Mouse (Mus musculus): ENCODE measurements around the gene Ctcf. TPM values are rescaled to one million over a fixed set of nuclear protein-coding genes. Genes with fewer than 3 reads are reported as not detected.

Ctcf gene
- total RNA-seq, 2 experiments from 2014 or later: 54.3 to 55.9 TPM

DNA sequence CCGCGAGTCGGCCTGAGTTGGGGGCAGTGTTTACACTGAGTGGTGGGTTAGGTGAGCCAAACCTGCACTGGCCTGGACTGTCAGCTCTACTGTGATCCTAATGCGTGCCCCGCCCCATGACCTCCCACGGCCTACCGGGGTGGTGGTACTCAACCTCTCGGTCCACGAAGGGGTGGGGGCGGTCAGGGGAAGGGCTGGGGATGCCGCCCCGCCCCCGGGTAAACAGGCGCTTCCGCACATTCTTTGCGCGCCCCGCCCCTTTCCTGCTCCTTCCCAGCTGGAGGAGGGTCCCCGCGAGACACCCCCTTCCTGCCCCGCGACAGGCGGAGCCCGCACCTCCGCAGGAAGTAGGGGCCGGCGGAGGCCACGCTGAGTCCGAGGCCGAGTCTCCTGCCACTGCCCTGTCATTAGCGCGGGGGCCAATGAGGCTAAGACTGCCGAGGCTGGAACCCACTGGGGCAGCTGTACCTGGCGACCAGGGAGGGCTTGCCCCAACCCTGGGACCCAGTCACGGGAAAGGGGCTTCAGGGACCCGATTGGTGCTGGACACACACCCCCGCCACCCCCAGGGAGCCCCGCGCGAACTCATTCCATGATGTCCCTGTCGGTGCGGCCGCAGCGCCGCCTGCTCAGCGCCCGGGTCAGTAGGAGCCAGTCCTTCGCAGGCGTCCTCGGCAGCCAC is 22.4 kb upstream of the Ctcf start:
- intact Hi-C loops (cut with DNase I): no loop called here
- peak in 1 of 2 experiments; percentile 94 for DNase-seq (ENCODE audit: extremely low spot score in 1 of 2, low spot score in 2 of 2)

DNA sequence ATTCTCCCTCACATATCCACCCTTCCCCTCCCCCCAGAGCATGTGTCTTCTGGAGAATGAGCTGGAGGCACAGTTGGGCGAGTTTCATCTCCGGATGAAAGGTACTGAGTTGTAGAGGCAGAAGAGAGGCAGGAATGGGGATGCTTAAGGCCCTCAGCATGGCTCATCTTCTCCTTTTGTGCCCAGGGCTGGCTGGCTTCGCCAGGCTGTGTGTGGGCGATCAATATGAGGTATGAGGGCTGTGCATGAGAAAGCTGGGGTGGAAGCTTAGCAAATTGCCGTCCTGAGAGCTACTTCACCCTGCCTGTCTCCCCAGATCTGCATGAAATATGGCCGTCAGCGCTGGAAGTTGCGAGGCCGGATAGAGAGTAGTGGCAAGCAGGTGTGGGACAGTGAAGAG is 20.4 kb upstream of the Ctcf start:
- intact Hi-C loops (cut with DNase I): no loop called here
- no peak for DNase-seq (ENCODE audit: extremely low spot score in 1 of 2, low spot score in 2 of 2)

DNA sequence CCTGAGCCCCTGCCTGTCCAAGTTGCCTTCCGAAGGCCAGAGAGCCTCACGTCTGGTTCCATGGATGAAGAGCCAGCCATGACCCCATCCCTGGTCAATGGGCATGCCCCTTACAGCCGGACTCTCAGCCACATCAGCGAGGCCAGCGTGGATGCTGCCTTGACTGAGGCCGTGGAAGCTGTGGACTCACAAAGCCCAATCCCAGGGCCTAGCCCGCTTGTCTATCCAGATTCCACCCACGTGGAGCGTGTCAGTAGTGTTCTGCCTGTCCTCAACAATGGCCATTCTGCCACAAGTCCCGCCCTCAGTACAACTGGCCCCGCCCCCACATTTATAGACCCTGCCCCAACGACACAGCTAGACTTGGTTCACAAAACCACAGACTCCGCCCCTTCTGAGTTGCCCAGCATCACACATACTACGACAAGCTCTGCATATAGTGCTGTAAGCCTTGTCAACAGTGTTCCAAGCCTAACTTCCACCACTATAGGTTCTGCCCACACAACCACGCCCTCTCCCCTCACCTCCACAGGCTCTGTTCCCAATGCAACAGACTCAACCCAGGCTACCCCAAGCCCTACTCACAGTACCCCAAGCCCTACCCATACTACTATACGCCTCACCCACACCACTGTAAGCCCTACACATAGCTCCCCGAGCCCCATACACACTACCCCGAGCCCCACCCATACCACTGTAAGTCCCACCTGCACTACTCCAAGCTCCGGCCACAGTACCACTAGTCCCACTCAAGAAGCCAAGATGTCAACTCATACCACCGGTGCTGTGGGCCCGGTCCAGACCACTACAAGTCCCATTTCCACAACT is 18.7 kb upstream of the Ctcf start:
- DNase-seq (ENCODE audit: extremely low spot score in 1 of 2, low spot score in 2 of 2): peak in 1 of 2 experiments; percentile 46

DNA sequence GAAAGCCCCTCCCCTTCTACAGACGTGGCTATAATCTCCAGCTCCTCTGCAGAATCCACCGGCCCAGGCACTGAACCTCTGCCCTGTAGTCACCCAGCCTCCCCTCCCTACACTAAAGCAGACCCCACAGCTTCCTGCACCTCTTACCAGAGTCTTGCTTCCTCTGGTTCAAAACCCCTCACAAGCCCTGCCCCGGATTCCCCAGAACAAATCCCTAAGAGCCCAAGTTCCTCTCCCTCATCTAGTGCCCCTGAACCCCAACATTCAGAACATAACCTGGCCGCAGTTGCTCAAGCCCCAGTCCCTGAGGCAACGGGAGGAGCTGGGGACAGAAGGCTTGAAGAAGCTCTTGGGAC is 18.1 kb upstream of the Ctcf start:
- DNase-seq (ENCODE audit: extremely low spot score in 1 of 2, low spot score in 2 of 2): no peak
- intact Hi-C loops (cut with DNase I): no loop called here

More for the DNA sequence above, 18.7 kb upstream of the Ctcf start:
- intact Hi-C loops (cut with DNase I): no loop called here

DNA sequence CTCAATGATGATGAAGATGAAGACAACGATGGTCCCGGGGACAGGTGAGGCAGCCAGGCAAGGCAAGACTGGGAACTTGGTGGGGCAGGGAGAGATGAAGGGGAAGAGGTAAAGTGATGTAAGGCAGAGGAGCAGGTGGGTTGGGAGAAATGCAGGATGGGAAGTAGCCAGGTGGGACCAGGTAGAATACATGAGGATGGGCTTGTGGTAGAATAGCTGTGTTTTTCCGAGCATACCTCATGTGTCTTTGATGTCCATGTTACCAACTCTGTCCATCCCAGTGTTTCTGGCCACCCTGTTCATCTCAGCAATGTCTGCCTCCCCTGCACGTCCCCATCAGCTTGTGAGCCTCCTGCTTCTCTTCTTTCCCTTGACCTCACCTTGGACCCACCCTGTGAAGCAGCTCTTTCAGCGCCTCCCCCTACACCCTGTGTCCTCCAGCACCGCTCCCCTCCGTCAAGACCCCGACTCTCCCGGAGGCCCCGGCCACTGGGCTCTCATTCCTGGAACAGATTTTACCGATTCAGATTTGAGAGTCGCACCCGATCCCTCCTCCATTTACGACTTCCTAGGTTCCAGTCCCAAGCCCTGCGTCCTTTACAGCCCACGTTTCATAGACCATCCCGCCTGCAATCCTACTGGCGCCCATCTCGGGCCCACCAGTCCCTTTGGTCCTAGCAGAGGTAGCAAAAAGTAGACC is 17.3 kb upstream of the Ctcf start:
- intact Hi-C loops (cut with DNase I): no loop called here
- DNase-seq (ENCODE audit: extremely low spot score in 1 of 2, low spot score in 2 of 2): no peak

DNA sequence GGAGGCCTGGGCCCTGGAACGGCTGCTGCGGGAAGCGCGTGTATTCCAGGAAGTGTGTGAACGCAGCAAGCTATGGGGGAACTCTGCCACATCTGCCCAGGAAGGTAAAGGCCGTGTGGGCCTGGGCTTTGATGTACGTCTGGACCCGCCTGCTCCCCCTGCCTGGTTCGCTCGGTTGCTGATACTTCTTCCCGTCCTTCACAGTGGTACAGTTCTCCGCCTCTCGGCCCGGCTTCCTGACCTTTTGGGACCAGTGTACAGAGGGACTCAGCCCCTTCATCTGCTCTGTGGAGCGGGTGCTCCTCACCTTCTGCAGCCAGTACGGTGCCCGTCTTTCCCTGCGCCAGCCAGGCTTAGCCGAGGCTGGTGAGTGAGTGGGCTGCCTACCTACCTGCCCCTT is 16.2 kb upstream of the Ctcf start:
- peak in 1 of 2 experiments; percentile 40 for DNase-seq (ENCODE audit: extremely low spot score in 1 of 2, low spot score in 2 of 2)
- intact Hi-C loops (cut with DNase I): no loop called here

DNA sequence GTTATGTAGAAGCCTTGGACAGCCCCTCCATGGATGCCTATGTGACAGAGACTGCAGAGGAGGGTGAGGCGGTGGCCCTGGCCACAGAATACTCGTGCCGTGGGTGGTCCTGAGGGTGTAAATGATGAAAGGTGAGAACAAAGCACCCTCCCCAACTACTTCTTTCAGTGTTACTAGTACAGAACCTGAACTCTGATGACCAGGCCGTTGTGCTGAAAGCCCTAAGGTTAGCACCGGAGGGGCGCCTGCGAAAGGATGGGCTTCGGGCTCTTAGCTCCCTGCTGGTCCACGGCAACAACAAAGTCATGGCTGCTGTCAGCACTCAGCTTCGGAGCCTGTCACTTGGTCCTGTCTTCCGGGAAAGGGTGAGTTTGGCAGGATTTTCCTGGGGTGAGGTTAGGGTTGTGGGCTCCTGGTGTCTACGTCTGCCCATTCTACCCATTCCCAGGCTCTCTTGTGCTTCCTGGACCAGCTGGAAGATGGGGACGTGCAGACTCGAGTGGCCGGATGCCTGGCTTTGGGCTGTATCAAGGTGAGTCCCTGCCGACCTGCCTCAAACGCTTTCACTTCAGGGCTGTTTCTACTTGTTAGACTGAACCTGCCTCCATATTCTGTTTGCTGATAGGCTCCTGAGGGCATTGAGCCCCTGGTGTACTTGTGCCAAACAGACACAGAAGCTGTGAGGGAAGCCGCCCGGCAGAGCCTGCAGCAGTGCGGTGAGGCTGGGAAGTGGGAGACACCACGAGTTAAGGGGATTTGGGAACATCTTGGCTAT is 15.2 kb upstream of the Ctcf start:
- DNase-seq (ENCODE audit: extremely low spot score in 1 of 2, low spot score in 2 of 2): peak in 1 of 2 experiments; percentile 33
- intact Hi-C loops (cut with DNase I): no loop called here

DNA sequence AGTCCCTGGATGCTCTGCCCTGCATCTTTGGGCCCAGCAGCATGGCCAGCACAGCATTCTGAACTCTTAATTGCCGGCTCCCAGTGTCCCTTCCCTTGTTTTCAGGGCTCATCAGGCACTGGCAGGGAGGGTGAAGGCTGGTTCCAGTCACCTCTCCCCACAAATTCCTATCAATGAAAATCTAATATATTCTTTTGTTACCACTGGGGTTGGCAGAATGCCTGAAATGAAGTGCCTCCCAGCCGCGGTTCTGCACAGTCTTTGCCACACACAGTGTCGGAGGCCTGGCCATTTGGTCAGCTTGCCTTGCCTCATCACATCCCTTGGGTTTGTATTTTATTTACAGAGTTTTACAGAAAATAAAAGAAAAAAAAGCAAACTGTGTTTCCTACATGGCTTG is 14.5 kb upstream of the Ctcf start:
- intact Hi-C loops (cut with DNase I): no loop called here
- DNase-seq (ENCODE audit: extremely low spot score in 1 of 2, low spot score in 2 of 2): no peak

DNA sequence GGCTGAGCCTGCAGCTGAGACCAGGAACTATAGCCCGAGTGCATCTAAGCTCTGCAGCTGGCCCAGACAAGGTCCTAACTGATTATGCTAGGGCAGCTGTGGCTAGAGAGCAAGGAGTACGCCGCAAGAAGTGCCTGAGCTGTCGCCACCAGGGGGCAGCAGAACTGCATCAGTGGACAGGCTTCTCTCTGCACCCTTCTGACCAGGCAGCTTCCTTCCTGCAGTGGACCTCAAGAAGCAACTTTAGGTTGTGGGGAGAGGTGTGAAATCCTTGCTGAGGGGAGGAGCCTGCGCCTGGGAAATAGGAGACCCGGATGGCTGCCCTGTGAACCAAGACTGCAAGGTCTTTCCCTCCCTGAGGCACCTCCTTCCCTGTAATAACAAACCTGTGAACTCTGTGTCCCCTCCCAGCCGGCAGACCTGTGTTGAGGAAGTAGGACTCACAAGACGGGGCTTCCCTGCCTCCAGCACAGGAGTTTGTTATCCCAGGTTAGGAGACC is 13.9 kb upstream of the Ctcf start:
- intact Hi-C loops (cut with DNase I): no loop called here
- DNase-seq (ENCODE audit: extremely low spot score in 1 of 2, low spot score in 2 of 2): peak; percentile 92 to 95

DNA sequence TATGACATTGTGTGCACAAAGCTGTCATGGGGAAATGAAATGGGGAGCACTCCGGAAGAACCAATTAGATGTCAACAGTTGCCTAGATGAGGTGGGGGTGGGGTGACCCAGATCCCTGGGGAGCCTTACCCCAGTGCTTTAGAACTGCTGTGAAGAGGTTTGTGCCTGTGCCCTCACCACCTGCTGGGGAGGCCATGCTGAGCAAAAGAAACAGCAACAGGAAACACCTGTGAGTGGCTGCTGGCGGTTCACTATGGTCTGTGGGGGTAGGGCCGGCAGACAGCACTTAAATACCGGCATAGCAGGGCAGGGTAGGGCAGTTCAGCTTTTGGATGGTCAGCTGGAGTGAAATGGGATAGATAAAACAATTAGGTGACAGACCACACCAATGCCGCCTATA is 13.2 kb upstream of the Ctcf start:
- intact Hi-C loops (cut with DNase I): no loop called here

DNA sequence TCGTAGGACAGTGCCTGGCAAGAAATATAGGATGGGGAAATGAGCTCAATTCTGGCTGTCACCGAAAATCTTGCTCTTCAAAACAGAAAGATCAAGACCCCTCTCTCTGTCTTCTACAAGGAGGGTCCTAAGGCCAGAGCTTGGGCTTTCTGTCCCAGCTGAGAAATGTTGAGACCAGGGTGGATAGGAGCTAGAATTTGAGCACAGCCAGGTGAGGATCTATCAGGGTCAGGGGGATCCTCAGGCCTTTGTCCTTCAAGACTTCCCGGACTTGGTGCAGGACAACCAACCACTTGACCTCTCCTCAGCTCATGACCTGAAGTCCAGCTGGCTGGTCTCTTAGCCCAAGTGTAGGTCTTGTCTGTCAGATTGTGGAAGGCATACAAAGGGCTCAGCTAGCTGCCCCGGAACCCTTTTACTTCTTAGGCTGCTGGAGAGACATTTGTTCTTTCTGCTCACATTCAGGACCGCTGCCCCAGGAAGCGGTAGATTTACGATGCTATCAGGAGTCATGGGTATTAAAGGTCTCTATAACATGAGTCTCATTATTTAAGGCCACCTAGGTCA is 12.6 kb upstream of the Ctcf start:
- no peak for DNase-seq (ENCODE audit: extremely low spot score in 1 of 2, low spot score in 2 of 2)
- intact Hi-C loops (cut with DNase I): no loop called here

More for the DNA sequence above, 13.2 kb upstream of the Ctcf start:
- DNase-seq (ENCODE audit: extremely low spot score in 1 of 2, low spot score in 2 of 2): peak in 1 of 2 experiments; percentile 86

DNA sequence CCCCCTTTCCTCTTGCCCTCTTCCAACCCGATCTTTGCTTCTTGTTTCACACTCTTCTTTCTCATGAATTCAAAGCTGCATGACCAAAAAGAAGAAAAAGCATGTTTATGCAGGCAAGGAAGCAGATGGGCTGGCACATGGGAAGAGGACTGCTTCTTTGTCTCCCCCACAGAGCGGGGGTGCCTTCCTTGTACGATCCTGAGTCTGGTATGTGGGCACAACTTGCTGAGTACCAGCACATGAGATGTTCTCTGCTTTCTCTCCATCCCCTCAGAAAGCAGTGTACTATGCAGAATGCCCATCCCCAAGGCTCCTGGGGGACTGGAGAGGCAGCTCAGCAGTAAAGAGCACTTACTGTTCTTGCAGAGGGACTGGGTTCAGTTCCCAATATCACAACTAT is 12.0 kb upstream of the Ctcf start:
- intact Hi-C loops (cut with DNase I): no loop called here
- DNase-seq (ENCODE audit: extremely low spot score in 1 of 2, low spot score in 2 of 2): peak; percentile 62 to 66

DNA sequence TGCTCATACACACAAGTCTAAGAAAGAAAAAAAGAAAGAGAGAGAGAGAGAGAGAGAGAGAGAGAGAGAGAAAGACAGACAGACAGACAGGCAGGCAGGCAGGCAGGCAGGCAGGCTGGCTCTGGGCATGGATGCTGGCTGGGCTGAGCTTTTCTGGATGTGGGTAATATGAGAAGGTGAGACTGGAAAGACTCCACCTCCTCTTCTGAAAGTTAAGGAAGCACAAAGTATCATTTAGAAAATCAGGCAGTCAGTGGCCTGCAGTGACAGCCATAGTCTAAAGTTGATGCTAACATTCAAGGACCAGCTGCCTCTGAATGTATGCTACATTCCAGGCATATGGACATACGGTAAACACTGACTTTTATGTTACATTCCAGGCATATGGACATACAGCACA is 11.5 kb upstream of the Ctcf start:
- intact Hi-C loops (cut with DNase I): no loop called here
- no peak for DNase-seq (ENCODE audit: extremely low spot score in 1 of 2, low spot score in 2 of 2)

DNA sequence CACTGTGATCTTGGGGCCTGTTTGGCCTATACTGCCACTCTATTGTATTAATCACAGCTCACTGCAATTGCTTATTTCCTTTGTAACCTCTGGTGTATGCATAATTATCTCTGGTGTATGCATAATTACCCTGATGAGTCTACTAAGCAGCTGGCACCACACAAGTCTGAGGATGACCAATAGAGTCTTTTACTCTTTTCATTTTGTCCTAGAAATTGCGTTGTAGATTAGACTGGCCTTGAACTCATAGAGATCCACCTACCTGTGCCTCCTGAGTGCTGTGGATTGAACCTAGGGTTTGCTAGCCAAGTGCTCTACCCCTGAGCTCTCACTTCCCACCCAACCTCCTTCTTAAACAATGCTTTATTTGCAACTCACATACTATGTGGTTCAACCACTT is 10.3 kb upstream of the Ctcf start:
- intact Hi-C loops (cut with DNase I): no loop called here
- DNase-seq (ENCODE audit: extremely low spot score in 1 of 2, low spot score in 2 of 2): no peak

DNA sequence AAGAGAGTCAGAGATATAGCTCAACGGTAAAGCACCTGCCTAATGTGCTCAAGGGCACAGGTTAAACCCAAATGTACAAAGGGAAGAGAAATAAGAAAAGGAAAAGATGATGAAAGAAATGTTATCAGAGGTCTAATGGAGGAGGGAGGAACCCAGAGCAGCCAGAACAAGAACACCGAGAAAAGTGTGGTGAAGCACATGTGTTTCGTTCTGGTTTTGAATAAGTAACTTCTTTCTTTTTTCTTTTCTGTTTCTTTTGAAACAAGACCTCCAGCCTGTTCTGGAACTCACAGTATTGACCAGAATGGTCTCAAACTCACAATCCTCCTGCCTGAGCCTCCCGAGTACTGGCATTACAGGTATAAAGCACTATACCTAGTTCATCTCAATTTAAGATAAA is 7.0 kb upstream of the Ctcf start:
- no peak for DNase-seq (ENCODE audit: extremely low spot score in 1 of 2, low spot score in 2 of 2)
- intact Hi-C loops (cut with DNase I): no loop called here

DNA sequence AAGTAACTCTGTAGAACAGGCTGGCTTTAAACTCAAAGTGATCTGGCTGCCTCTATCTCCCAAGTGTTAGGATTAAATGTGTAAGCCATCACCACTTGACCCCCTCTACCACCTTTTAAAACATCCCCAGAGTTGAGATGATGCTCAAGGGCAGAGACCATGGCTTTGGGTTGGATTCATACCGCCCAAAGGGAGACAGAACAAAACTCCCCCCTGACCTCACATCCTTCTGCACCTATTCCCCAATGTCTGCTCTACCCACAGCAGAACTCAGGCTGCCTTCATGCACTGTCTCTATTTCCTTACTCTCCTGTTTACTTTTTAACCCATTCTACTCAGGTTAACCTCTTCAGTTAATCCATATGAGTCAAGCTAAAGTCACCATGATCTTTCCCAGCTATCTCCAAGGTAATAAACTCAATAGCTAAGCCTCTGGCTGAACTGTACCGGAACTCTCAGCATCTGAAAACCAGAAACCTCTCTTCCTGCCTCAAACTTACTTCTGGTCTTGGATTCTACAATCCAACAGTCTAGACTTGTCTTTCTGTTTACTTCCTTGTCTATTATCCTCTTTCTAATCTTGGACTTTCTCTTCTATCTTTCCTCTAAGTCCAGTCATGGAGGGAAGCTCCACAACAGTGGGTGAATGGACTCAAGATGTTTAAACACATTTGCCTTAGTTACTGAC is 1.5 kb upstream of the Ctcf start:
- DNase-seq (ENCODE audit: extremely low spot score in 1 of 2, low spot score in 2 of 2): no peak
- intact Hi-C loops (cut with DNase I): loop anchor here (5.0 kb wide), 1 partner anchor 62 kb away; no protein-coding TSS in a partner anchor

DNA sequence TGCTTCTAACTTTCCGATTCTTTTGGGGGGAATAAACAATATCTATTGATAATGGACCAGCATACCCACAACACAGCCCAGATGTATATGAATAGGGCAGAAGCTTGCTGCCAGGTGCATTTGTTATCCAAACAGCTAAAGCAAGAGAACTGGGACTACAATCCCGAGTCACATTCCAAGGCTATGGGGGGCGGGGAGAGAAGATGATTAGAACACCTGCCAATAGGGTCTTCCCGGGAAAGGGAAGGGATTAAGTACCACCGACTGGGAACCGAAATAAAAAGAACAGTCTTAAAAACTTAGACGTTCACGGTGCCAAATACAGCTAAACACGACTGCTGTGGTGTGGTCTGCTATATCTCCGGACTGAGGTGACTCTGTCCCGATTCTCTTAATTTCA is 887 bp upstream of the Ctcf start:
- peak in 1 of 2 experiments; percentile 29 for DNase-seq (ENCODE audit: extremely low spot score in 1 of 2, low spot score in 2 of 2)
- intact Hi-C loops (cut with DNase I): loop anchor here (5.0 kb wide), 1 partner anchor 62 kb away; no protein-coding TSS in a partner anchor

DNA sequence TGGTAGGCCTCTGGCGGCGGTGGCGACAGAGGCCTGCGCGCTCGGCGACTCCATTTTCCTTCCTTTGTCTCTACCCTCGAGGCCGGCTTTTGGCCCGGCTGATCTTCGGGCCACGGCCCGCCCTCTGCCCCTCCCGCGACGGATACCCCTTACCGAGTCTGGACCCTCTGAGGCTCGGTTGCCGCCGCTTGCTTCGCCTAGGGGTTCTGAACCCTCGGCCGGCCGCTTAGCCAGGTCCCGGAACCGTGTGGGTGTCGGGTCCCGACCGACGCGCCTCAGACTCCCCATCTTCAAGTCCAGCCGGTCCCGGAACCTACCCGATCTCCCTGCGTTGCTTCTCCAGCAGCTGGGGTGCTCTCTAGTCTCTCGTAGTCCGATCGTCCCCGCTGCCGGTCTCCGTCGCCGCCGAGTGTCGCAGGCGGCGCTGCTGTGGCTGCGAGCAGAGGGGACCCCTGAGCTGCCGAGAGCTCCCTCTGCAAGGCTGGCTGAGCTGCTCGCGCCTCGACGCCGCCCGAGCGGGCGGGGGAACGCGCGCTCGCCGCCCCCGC is 669 bp downstream of the Ctcf start, which contains the start of gene Agrp:
Agrp (minus strand) TSS at position 431 of the 548 bp plus-strand sequence.
- intact Hi-C loops (cut with DNase I): loop anchor here (5.0 kb wide), 1 partner anchor 60 kb away; no protein-coding TSS in a partner anchor
- DNase-seq (ENCODE audit: extremely low spot score in 1 of 2, low spot score in 2 of 2): peak in 1 of 2 experiments; percentile 76
